Mouse (Mus musculus): ENCODE measurements around the gene Plekha6.

DNA sequence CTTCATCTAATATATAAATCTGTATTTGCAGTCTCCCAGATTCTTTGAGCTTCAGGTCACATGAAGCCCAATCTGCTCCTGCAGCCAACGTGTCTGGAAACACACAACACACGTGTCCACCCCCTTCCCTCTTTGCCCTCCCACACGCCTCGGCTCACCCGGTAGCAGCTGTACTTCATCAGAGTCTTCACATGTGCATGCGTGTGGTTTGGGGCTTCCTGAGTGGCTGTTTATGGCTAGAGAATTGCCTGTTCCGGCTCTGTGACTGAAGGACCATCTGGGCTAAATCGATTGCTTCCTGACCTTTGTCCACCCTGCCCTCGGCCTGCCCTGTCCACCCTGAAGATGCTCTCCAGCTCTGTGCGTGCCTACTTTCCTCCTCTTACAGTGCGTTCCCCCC lies 73.7 kb downstream of the Plekha6 start:
- TF ChIP-seq CTCF (conservative IDR thresholded peaks at IDR 0.05; ENCODE audit: low read length): no peak
- no peak for TF ChIP-seq POU5F1 (IDR thresholded peaks at IDR 0.05; ENCODE audit: borderline replicate concordance, low read length)
- TF ChIP-seq NANOG (IDR thresholded peaks at IDR 0.05; ENCODE audit: borderline replicate concordance, low read length): no peak

Data from E14TG2a.4 (cell line).